ENCODE assay signal across 21 mouse cellular contexts in genomic region chr3:102146428-102146827, GRCm38 (mm10).
"Had no signal": no experiment of that assay in that cellular context is flagged by ENCODE, and none has a peak within 500 bp of the region (broad histone marks: within the 10 kb centered on the region; RNA-seq: fewer than 3 reads in every experiment).

No protein-coding gene starts in this region.

- H3K27ac ChIP-seq: kidney, postnatal 0 days; left cerebral cortex, adult 2 months; lung, embryonic 15.5 days; stomach, postnatal 0 days had no signal

- H3K9ac ChIP-seq: liver, embryonic 13.5 days; lung, embryonic 15.5 days had no signal

- H3K4me2 ChIP-seq: liver, embryonic 13.5 days; lung, embryonic 15.5 days; midbrain, embryonic 11.5 days had no signal

- H3K36me3 ChIP-seq: liver, embryonic 13.5 days; lung, embryonic 15.5 days had no signal

- H3K4me1 ChIP-seq: megakaryocyte, embryonic 14.5 days had no signal

- H3K9me3 ChIP-seq: liver, embryonic 13.5 days; lung, embryonic 15.5 days had no signal

- ATAC-seq: intestine, postnatal 0 days; midbrain, embryonic 16.5 days had no signal

- H3K4me3 ChIP-seq: left cerebral cortex, adult 2 months; liver, embryonic 13.5 days; lung, embryonic 15.5 days; megakaryocyte, embryonic 14.5 days had no signal

- H3K27me3 ChIP-seq: liver, embryonic 13.5 days; lung, embryonic 15.5 days; megakaryocyte, embryonic 14.5 days had no signal

- DNase-seq: kidney, adult 2 months; kidney, postnatal 36 days; layer of hippocampus, postnatal 36 days; liver, embryonic 13.5 days; lung, adult 18-20 months; lung, postnatal 10 days; lung, postnatal 36 days; right cerebral cortex, adult 18-20 months; right cerebral cortex, postnatal 14 days; right cerebral cortex, postnatal 4 days; thymus, adult 2 months; thymus, postnatal 14 days; thymus, postnatal 4 days had no signal
